Mouse (Mus musculus) brain, embryonic 14.5 days (tissue): Measurements from ENCODE around the gene Sap30l.

ENCODE experiments used
- CTCF ChIP-seq: fragments of 200-500 bp; IDR thresholded peaks from 2 replicates; pipeline ENCODE4 v1.5.1; 2012; ENCODE audit warnings: inconsistent platforms, mild to moderate bottlenecking, moderate library complexity, borderline replicate concordance; ENCODE audit not compliant: insufficient read depth, insufficient read length; ENCODE audit errors: extremely low read depth
- POLR2A ChIP-seq: fragments of 200-500 bp; IDR thresholded peaks from 2 replicates; pipeline ENCODE4 v1.6.1; 2012; ENCODE audit warnings: mild to moderate bottlenecking, inconsistent platforms, borderline replicate concordance; ENCODE audit not compliant: poor library complexity, insufficient read depth, insufficient read length, severe bottlenecking; ENCODE audit errors: extremely low read depth

- TF ChIP-seq POLR2A = no peak
- TF ChIP-seq CTCF = no peak
These were observed 8.3 kb downstream of the Sap30l start for GRCm38 (mm10) chr11:57809732-57810098.
